Mouse (Mus musculus) urinary bladder, adult 2 months (tissue): ENCODE results near the gene Slc4a2. TPM values are rescaled to one million over a fixed set of nuclear protein-coding genes. Genes with fewer than 3 reads are reported as not detected.

ENCODE experiments used
- DNase-seq: peaks from one replicate; pipeline ENCODE4 v3.0.0; 2022; ENCODE audit warnings: low spot score
- polyA plus RNA-seq: library from polyadenylated mRNA; depleted of rRNA; stranded (reverse); fragments of >200 nt; gene quantifications from 2 replicates; pipeline ENCODE4 v1.2.3, GENCODE M21; 2012

Gene Slc4a2
- polyA plus RNA-seq, 1 experiment = 61.6 TPM

GRCm38 (mm10) chr5:24426556-24427284 is 3.1 kb downstream of the Slc4a2 start:
- DNase-seq = no peak

GRCm38 (mm10) chr5:24427285-24427633 is 3.6 kb downstream of the Slc4a2 start:
- no peak for DNase-seq

- no peak for DNase-seq
Observed at GRCm38 (mm10) chr5:24427981-24428402, 4.4 kb downstream of the Slc4a2 start.

- no peak for DNase-seq
Observed at GRCm38 (mm10) chr5:24428596-24428995, 5.0 kb downstream of the Slc4a2 start.

- no peak for DNase-seq
Observed at GRCm38 (mm10) chr5:24433993-24434392, 10.4 kb downstream of the Slc4a2 start.

- no peak for DNase-seq
Observed at GRCm38 (mm10) chr5:24441187-24441586, 17.6 kb downstream of the Slc4a2 start.

- DNase-seq = no peak
Observed at GRCm38 (mm10) chr5:24442029-24442428, 18.4 kb downstream of the Slc4a2 start.

- DNase-seq = no peak
Observed at GRCm38 (mm10) chr5:24443204-24443603, 19.6 kb downstream of the Slc4a2 start.

GRCm38 (mm10) chr5:24443927-24444326 is 20.3 kb downstream of the Slc4a2 start:
- DNase-seq = no peak

- DNase-seq = peak; percentile 93
Observed at GRCm38 (mm10) chr5:24444746-24445427, 21.2 kb downstream of the Slc4a2 start, which contains the start of gene Fastk. TSS of gene Fastk (minus strand) at chr5:24445287.

GRCm38 (mm10) chr5:24445428-24446080 is 21.9 kb downstream of the Slc4a2 start:
- no peak for DNase-seq

- DNase-seq = no peak
Observed at GRCm38 (mm10) chr5:24446630-24447029, 23.0 kb downstream of the Slc4a2 start.

GRCm38 (mm10) chr5:24447624-24448298 is 24.1 kb downstream of the Slc4a2 start, which contains the start of gene Tmub1:
TSS of gene Tmub1 (minus strand) at chr5:24447854.
- DNase-seq = peak; percentile 68

GRCm38 (mm10) chr5:24451264-24452029 is 27.8 kb downstream of the Slc4a2 start:
- DNase-seq = peak; percentile 80

- no peak for DNase-seq
Observed at GRCm38 (mm10) chr5:24452030-24452690, 28.5 kb downstream of the Slc4a2 start, which contains the start of gene Agap3. TSS of gene Agap3 (plus strand) at chr5:24452177.

- DNase-seq = peak; percentile 36
Observed at GRCm38 (mm10) chr5:24452691-24453233, 29.1 kb downstream of the Slc4a2 start.

GRCm38 (mm10) chr5:24453283-24453984 is 29.8 kb downstream of the Slc4a2 start:
- peak; percentile 26 for DNase-seq

- DNase-seq = no peak
Observed at GRCm38 (mm10) chr5:24453985-24454303, 30.3 kb downstream of the Slc4a2 start.

- no peak for DNase-seq
Observed at GRCm38 (mm10) chr5:24455076-24455475, 31.4 kb downstream of the Slc4a2 start.

- DNase-seq = no peak
Observed at GRCm38 (mm10) chr5:24455613-24456012, 32.0 kb downstream of the Slc4a2 start.
